Mouse (Mus musculus) testis, adult 2 months (tissue): ENCODE results near the gene Ninl.

Experiments used
- CTCF ChIP-seq: fragments of 200-500 bp; IDR thresholded peaks from 2 replicates; pipeline ENCODE4 v1.5.1; 2012; ENCODE audit warnings: low read depth, mild to moderate bottlenecking, inconsistent platforms, low read length, moderate library complexity; ENCODE audit not compliant: control insufficient read depth, insufficient read depth, insufficient replicate concordance
- POLR2A ChIP-seq: fragments of 200-500 bp; IDR thresholded peaks from 2 replicates; pipeline ENCODE4 v1.6.1; 2012; ENCODE audit warnings: low read depth, mild to moderate bottlenecking, inconsistent platforms, low read length, moderate library complexity; ENCODE audit not compliant: control insufficient read depth

DNA sequence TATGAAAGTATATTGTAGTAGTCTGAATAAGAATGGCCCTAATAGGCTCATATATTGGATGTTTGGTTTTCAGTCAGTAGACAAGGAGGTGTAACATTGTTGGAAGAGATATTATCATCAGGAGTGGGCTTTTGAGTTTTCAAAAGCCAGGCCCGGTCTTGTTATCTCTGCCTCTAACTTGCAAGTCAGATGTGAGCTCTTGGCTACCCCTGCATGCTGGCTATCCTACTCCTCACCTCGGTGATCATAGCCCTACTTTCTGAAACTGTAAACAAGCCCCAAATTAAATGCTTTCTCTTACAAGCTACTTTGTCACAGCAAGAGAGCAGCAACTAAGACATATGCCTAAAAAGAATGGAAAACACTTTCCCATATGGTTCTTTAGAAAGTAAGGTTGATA lies 2.5 kb downstream of the Ninl start:
- TF ChIP-seq CTCF, result no peak
- TF ChIP-seq POLR2A, result no peak
